Mouse (Mus musculus): ENCODE data around the gene Apoa2.
"Not testable (repeated sequence)": the region's sequence is repeated elsewhere in the genome, so short reads cannot be mapped to it uniquely, and the experiment has no call there.

The Apoa2 gene

DNA sequence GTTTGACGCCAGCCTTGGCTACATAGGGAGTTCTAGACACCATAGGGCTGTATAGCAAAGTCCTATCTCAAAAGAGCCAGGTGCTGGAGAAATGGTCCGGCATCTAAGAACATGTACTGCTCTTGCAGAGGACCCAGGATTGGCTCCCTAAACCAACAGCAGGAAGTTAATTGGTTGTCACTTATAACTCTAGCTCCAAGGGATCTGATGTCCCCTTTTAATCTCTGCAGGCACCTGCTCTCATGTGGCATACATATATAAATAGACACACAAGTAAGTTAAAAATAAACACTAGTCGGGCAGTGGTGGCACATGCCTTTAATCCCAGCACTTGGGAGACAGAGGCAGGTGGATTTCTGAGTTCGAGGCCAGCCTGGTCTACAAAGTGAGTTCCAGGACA lies 10.9 kb downstream of the Apoa2 start:
- no peak for DNase-seq (ENCODE audit: low read depth, low spot score)

DNA sequence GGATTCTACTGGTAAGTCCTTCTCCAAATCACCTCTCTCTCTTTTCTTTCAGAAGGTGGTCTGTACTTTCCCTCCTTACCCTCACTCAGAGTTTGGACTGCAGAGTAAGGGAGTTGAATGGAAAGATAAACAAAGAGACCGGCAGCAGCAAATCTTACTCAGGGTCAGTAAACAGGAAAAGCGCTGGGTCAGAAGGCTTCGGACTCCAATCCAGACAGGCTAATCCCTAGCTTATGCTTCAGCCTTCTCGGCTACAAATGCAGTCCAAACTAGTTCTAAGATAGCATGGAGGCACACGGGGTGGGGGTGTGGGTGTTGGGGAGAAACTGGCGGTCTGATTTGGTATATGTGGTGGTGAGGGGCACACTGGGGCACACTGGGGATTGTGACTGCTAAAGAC lies 12.6 kb downstream of the Apoa2 start:
- DNase-seq (ENCODE audit: low read depth, low spot score), result no peak

DNA sequence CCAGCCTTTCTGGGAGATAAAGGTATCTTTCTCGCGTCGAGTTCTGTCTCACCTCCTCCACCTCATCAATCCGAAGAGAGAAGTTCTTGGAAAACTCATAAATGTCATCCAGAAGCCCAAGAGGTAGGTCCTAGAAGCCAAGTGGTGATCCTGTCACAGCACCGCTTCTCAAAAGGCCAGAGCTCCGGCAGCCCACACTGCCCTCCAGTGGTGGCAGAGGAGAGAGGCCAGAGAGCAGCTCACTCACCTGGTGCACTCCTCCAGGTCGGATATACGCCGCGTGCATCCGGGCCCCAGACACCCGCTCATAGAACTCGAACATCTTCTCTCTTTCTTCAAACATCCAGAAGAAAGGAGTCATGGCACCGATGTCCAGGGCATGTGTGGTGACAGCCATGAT lies 13.6 kb downstream of the Apoa2 start:
- peak; percentile 61 for DNase-seq (ENCODE audit: low read depth, low spot score)

DNA sequence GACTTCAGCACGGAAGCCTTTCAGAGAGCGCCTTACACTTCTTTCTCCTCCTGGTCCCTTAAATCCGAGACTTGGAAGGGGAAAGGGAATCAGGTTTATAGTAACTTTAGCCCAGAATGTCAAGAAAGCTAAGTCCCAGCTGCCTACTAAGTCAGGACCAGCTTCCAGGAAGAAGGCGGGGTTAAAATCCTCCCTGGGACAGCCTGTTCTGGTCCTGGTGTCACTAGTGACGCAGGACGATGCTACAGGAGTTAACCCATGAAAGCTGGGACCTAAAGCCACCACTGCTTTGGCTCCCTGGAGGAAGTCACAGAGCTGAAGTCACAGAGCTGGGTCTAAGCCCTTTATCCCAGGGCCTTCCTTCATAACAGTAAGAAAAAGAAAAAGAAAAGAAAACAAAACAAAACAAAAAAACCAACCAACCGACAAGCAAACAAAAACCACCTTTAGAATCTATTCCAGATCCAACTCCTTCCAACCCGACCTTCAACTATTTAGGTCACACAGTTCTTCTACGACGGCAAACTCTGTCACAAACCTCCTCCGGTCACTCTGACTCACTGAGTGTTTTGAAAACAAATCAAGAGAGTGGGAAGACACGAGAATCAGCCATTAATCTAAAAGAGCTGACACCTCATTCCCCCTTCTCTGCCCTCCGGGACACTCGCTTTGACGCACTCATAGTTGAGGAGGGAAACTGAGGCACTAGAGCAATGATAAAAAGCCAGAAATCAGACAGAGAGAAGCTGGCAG lies 15.3 kb downstream of the Apoa2 start:
- DNase-seq (ENCODE audit: low read depth, low spot score), result no peak

DNA sequence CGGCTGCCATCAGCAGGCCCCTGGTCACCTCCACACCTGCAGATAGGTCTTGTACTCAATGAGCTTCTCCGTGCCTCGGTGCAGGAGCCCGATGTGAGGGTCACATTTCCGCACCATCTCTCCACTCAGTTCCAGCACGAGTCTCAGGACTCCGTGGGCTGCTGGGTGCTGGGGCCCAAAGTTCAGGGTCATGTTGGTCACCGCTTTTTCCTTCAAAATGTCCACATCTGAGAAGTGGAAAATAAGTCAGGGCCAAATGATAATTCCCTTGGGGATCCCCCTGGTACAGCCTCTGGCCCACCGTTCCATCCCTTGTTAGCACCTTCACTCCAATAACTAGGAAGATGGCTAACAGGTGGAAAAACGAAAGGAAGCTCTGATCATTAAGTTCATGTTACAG lies 16.1 kb downstream of the Apoa2 start:
- DNase-seq (ENCODE audit: low read depth, low spot score), result no peak

DNA sequence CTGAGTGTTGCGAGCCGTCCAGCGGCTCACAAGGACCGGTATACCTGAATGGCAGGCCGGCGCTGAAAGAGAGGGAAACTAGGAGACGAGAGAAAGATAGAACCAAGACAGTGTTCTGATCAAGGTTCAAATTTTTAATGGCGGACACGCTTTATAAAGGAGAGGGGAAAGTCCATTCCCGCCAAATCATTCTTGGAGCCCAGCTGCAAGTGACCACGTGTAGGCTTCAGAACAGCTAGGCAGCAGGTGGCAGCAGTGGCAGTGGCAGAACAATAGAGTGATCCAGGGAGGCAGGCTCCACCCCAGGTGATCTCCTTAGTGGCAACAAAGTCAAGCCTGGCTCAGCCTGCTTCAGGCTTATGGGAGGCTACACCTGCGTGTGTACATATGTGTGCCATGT lies 17.1 kb downstream of the Apoa2 start:
- not testable (repeated sequence) for DNase-seq (ENCODE audit: low read depth, low spot score)

DNA sequence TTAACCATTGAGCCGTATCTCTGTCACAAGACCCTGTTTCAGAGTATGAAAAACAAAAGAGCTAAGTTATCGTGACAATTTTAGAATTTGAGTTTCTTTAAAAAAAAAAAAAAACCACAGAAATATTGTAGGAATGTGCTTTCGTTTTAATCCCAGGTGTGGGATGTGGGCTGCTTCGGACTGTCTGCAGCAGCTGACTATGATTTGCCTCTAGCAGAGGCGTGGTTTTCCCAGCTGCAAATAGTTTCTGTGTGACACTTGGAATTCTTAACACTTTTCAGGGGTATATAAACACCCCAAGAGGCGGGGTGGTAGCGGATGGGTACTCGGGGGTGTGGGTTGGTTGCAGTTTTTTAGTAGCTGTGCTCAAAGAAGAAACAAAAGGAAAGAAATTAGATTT lies 20.5 kb downstream of the Apoa2 start:
- no peak for DNase-seq (ENCODE audit: low read depth, low spot score)

DNA sequence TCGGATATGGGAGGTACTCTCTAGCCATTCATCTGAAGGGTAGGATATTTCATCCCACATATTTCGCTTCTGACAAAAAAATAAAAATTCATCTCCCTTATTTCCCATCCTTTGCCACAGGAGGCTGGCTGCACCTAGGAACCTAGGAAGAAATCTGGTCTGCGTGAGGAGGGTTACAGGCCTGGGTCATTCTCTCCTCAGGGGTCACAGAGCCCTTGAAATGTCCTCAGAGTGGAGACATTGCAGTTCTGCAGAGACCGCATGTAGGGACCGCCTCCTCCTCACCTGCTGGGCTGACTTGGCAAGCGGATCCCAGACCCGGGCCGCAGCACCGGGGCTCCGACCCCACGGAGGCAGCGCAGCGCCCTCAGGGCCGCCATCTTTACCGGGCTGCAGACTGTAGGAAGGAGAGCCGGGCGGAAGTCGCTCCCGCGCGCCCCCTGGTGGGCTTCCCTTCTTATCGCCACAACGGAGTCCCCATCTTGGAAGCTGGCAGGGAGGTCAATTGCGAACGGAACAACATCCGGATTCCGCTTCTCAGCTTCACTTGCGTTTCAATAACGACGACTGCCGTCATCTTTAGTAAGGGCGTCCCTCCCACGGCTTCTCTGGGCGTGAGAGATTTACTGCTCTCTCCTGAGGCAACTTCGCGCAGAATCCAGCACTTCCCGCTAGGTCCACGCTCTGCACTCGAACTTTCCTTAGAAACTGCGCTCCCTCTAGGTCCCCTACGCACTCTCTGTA lies 22.0 kb downstream of the Apoa2 start:
- peak; percentile 98 for DNase-seq (ENCODE audit: low read depth, low spot score)

DNA sequence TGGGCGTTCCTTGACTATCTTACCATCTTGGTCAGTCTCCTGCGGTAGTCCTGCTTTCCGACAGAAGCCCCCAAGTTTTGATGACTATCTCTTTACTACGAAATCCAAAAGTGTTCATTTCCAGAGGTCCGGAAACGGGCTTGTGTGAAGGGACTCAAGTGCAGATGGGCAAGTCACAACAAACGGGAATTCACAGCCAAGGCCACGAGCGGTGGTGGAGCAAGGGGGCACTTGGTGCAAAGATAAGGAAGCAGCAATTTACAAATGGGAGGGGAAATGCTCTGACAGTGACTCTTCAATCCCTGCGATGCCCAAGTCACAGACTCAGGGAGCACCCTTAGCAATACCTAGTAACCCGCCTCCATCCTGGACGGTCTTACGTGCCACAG lies 22.6 kb downstream of the Apoa2 start:
- no peak for DNase-seq (ENCODE audit: low read depth, low spot score)

DNA sequence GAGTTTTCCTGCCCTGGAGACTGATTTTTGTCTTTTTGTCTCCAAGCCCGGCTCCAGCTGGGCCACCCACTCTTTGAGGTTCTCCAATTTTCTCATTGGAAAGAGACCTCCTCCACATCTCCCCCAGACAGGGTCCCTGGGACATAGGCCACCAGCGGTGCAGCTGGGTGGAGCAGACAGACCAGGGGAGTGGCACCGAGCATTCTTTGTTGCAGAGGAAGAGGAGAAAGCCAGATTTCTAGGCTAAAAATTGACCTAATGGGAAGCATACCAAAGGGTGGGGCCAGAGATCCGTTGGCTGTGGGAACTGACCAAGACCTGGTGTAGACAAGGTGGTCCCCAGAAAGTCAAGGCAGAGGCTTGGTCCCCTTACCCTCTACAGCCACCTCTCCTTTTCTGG lies 23.1 kb downstream of the Apoa2 start:
- DNase-seq (ENCODE audit: low read depth, low spot score), result no peak

DNA sequence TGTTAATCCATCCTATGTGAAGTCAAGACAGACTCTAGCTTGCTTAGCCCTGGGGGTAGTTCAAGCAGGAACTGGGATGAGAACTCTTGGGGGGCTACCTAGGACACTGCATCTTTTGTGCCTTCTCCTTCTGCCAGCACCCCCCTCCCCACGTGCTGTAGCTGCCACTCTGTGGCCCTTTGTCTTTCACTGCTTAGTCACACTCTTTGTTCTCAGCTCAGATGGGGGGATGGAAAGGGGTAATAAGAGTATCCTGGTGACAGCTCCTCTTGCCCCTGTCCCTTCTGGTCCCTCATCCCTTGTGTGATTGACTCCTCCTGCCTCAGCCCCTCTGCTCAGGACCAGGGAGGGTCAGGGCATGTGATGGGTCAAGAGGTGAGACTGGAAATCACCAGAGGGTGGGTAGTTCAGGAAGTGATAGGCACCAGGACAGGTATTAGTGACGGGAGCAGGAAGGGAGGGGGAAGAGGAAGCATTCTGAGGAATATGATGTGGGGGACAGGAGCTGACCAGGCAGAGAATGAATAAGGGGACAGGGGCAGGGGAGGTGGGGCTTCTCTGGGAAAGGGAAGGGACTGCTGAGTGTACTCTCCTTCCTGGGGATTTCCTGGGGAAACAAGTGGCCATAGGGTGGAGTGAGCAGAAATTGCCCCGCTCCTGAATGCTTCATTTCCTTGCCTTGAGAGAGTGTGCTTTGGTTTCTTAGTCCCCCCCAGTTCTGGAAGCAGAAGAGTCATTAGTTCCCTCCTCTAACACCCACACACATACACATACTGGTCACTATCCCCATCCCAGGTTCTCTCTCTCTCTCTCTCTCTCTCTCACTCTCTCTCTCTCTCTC lies 23.8 kb downstream of the Apoa2 start:
- DNase-seq (ENCODE audit: low read depth, low spot score), result no peak

DNA sequence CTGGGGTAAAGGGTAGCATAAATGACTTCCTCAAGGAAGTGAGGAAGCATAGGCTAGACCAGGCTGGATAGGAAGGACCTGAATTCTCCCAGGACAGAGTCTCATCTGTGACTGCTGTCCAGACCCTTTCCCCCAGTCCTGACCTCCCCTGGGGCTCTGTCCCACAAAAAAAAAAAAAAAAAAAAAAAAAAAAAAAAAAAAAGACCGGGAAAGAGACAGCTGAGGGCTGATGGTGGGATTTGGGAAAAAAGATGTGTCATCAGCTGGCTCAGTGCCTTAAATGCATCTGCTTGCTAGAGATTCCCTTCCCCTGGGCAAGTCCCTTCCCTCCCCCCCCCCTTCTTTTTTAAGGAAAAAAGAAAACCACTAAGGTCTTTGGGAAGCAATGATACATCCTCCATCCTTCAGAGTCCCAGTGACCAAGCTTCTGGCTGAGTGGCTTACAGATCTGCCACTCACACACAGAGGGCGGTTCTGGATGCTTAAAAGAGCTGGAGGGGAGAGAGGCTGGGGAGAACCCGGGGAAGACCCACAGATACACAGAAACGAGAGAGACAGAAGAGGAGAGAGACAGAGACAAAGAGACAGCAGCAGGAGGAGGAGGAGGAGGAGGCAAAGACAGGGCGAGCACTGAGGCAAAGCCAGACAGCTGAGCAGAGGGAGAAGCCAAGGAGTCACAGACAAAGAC lies 25.2 kb downstream of the Apoa2 start, which contains the start of gene Adamts4:
Gene Adamts4, plus strand, starts transcription at position 509 of the 688 bp plus-strand sequence.
- no peak for DNase-seq (ENCODE audit: low read depth, low spot score)

DNA sequence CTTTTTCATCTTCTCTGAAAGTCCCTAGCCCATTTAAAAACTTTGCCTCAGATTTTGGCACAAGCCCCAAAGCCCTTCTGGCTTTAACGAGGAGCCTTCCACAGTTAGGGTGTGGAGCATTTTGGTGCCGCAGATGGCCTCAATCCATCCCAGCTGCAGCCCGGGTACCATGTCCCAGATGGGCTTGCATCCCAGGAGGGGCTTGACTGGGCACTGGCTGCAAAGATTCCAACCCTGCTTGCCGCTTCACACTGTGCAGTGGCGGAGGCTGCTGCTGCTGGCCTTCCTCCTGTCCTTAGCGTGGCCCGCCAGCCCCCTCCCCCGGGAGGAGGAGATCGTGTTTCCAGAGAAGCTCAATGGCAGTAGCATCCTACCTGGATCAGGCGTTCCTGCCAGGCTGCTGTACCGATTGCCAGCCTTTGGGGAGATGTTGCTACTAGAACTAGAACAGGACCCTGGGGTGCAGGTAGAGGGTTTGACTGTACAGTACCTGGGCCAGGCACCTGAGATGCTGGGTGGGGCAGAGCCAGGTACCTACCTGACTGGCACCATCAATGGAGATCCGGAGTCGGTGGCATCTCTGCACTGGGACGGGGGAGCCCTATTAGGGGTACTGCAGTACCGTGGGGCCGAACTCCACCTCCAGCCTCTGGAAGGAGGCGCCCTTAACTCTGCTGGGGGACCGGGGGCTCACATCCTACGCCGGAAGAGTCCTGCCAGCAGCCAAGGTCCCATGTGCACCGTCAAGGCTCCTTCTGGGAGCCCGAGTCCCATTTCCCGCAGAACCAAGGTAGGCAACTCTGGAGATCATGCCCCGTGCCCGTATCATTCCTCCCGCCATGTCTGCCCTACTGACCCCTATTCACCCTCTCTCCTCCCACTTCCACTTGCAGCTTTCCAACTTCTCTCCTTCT lies 26.1 kb downstream of the Apoa2 start, which contains the start of gene Ndufs2:
Gene Ndufs2, minus strand, starts transcription at position 709 of the 914 bp plus-strand sequence.
- no peak for DNase-seq (ENCODE audit: low read depth, low spot score)

DNA sequence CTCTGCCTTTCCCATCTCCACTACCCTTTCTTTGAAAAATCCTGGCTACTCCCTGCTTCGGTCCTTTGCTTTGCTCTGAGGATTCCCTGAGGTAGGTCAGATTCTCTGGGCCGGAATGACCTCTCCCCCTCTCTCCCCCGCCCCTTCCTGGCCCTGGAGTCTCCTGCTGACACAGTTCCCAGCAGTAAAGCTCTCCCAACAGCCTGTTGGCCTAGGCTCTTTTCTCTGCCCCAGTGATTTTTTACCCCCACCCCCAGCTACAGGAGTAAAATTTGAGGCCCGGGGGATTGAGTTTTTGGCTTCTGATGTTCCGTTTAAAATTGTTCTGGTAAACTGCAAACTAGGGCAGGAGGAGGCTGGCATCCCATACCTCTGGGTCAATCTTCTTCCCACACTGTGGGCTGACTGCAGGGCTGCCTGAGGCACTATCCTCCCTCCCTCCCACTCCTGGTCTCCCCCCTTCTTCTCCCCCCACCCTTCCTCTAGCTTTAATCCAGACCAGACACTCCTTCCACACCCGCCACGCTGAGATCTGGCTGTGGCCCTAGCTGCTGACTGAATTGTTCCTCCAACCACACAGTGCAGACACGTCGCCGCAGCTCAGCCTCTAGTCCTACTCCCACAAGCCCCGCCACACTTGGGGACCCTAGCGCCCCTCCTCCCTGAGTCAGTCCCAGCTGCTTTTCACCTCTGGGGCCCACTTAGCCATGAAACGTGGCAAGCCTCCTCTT lies 26.9 kb downstream of the Apoa2 start:
- DNase-seq (ENCODE audit: low read depth, low spot score), result no peak

DNA sequence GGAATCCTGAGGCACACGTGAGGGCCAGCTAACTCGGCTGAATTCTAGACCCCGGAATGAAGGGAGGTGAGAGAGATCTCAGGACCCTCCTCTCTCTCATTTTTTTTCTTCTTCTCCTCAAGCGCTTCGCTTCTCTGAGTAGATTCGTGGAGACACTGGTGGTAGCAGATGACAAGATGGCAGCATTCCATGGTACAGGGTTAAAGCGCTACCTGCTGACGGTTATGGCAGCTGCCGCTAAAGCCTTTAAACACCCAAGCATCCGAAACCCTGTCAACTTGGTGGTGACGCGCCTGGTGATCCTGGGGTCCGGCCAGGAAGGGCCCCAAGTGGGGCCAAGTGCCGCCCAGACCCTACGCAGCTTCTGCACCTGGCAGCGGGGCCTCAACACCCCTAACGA lies 27.6 kb downstream of the Apoa2 start:
- DNase-seq (ENCODE audit: low read depth, low spot score), result no peak

DNA sequence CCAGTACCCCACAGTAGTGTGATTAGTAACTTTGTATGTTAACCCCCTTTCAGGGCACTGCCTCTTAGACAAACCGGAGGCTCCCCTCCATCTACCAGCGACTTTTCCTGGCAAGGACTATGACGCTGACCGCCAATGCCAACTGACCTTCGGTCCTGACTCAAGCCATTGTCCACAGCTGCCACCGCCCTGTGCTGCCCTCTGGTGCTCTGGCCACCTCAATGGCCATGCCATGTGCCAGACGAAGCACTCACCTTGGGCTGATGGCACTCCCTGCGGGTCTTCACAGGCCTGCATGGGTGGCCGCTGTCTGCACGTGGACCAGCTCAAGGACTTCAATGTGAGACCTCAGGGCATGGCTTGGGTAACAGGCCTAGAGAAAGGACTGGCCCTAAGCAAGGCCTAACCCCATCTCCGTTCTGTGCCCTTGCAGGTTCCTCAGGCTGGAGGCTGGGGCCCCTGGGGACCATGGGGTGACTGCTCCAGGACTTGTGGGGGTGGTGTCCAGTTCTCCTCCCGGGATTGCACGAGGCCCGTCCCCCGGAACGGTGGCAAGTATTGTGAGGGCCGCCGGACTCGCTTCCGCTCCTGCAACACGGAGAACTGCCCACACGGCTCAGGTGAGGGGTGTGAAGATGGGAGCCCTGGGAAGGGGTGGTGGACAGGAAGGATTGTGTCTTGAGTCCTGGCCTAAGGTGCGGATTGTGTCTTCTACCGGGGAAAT lies 31.4 kb downstream of the Apoa2 start:
- DNase-seq (ENCODE audit: low read depth, low spot score), result no peak

DNA sequence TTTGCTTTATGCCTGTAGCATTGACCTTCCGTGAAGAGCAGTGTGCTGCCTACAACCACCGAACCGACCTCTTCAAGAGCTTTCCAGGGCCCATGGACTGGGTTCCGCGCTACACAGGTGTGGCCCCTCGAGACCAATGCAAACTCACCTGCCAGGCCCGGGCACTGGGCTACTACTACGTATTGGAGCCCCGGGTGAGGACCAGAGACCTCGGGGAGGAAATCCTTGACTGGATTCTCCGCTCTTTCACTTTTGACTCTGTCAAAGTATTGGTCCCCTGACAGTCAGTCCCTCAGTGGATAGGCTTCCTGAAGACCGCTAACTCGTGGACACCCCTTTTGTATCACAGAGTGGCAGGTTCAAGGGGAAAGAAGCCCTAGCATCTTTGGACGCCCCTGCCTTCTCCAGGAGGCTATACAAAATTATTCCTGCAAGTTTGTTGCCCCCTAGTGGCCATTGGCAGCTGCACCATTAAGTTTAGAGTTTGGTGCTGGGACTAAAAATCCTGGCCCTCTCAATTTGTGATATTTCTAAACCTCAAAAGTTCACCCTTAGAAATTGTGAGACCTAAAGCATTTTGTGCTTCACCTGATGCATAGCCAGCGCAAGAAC lies 32.2 kb downstream of the Apoa2 start:
- DNase-seq (ENCODE audit: low read depth, low spot score), result peak; percentile 64

DNA sequence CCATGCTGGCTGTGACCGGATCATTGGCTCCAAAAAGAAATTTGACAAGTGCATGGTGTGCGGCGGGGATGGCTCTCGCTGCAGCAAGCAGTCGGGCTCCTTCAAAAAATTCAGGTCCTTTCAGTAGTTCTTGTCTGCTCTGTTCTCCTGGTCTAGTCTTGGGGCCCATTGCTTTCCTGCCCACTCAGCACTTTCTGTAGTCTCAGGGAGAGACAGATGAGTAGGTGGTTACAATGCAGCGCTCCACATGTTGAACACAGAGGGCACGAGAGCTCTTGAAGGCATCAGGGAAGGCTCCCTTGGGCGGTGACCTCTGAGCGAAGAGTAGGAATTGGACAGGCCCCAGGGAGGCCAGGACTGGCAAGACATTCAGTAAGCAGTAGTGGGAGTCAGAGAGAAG lies 32.9 kb downstream of the Apoa2 start:
- no peak for DNase-seq (ENCODE audit: low read depth, low spot score)

DNA sequence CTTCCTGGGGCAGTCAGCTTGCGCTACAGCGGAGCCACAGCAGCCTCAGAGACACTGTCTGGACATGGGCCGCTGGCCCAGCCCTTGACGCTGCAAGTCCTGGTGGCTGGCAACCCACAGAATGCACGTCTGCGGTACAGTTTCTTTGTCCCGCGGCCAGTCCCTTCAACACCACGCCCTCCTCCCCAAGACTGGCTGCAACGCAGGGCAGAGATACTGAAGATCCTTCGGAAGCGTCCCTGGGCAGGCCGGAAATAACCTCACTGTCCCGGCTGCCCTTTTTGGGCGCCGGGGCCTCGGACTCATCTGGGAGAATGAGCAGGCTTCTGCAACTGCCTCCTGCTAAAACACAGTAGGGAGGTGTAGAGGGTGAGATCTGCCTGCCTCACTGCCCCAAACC lies 34.1 kb downstream of the Apoa2 start:
- DNase-seq (ENCODE audit: low read depth, low spot score), result no peak

Data from CD4-positive helper T cell, adult 2 months (primary cell).